Mouse (Mus musculus) heart, adult 2 months (tissue): ENCODE results near the gene Stk4.

Experiments
- CTCF ChIP-seq: fragments of 200-600 bp; IDR thresholded peaks from 2 replicates; pipeline ENCODE4 v1.8.1; 2022; ENCODE audit warnings: antibody characterized with exemption, mild to moderate bottlenecking, moderate library complexity
- EP300 ChIP-seq: fragments of 200-500 bp; IDR thresholded peaks from 2 replicates; pipeline ENCODE4 v1.6.1; 2011; ENCODE audit warnings: low read depth, low read length, control low read depth; ENCODE audit not compliant: insufficient read depth

- TF ChIP-seq CTCF (no peak), EP300 (no peak)
Measured at GRCm38 (mm10) chr2:164025150-164025549, 45.0 kb upstream of the Stk4 start, which contains the start of gene Pabpc1l.
